Mouse (Mus musculus) layer of hippocampus, postnatal 36 days (tissue): ENCODE measurements at regions not wholly inside any gene's neighbourhood (a gene's known extent, or its start where the extent isn't known, plus 50 kb on each side); places are given as distances from the start of the nearest gene placed in this dataset.

ENCODE experiments used
- DNase-seq, 2 experiments: peaks; one replicate each; pipeline ENCODE4 v3.0.0; 2022

DNA sequence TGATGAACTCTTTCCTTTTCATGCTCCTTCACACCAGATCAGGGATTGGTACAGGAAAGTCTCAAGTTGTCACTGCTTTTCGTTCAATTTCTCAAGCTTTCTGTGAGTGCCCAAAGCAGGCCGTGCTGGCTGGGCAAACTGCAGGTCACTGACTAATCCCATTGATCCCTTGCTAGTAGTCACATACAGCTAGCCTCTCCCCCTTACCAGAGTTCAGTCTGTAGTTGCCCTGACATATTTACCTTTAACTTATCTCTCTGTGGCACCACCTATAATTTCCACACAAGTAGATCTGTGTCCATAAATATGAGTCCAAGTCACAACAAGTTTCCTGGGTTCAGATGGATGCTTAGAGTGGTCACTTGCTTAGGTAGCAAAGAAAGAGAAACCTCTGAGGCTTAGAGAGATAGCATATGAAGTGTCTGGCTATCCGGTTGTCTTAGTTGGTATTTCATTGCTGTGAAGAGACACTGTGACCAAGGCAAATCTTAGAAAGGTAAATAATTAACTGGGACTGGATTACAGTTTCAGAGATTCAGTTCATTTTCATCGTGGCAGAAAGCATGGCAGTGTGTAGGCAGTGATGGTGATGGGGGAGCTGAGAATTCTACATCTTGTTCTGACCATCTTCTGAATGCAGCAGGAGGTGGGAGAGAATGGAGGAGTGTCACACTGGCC is 362.8 kb upstream of the Pcsk5 start:
- no peak for DNase-seq

DNA sequence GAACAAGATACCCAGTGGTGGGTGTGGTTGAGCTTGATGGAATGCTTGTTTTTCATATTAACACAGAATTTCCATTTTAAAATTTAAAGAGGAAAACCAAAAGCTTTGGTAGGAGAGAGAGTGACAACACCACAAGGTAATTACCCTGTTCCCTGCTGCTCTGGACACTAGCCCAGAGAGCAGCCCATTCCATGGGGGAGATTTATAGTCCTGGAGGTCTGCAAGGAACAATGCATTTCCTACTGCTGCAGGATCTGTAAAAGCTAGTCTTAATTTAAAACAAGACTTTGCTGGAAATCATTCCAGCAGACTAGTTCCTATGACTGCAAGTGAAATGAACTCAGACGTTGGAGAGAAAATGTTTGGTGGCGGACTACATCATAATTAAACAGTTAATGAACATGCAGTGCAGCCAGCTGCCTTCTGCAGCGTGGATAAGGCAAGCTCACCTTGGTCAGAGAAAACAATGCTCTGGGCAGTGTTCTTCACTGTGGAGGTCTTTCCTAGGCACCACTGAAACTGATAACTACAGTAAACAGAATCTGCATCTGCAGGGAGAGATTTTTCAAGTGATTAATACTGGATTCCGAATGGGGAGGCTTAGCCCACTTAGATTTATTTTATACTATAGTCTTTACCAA is 351.8 kb upstream of the Pcsk5 start:
- DNase-seq, result no peak

DNA sequence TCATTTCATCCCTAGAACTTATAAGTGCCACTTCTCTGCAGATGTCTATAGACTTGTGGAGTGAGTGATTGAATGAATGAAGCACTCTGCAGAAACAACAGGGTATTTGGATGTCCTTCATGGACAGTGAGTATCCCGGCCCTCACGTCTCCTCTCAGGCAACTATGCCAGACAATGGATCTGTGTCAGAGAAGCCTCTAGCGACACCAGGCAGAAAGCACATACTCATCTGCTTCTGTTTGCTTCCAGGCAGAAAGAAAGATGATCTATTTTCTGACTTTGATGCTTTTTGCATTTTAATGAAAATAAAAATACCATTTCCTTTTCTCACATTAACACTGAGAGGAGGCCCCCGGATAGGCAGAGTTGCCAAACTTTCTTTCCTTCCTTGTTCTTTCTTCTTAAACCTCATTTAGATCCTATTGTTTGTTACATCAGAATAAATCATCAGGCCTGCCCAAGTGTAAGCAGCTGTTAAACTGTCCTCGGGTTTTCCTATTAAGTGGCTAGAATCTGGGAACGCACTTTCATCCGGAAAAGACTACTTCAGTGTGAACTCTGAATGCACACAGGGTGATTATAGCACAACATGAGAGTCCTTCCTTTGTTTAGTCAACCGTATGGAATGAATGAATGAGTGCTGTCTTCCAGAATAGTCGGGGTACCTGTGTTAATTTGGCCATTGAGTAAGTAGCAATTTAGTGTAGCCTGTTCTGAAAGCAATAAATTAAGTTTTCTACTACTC is 350.9 kb upstream of the Pcsk5 start:
- peak in 1 of 2 experiments; percentile 2 for DNase-seq

DNA sequence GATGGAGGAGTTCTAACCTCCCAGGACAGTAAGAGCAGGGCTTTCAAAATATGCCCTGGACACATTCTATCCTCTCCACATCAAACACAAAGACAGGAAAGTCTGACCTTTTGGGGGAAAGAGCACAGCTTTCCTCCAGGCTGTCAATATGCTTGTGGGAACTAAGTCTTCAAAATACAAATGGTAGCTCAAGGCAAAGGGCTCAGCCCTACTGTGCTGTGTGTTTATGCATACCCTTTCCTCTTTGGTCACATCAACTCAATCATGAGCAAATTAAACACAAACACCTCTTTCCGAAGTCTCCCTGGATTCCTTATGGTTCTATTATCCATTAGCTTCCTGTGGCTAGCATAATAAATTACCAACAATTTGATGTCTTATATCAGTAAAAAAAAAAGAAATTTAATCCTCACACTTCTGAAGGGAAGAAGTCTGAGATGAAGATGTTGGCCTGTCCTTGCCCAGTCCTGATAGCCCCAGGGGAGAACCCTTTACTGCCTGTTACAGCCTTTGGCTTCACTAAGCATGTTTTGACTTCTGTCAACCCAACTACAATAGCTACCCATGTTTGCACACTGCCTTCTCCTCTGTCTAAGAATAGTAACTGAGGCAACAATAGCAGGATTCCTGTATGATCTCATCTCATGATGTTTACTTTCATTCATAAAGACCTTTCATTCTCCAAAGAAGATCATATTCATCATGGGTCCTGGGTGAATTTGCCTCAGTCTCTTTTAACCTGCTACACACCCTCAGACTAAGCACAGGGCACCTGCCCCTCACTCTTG is 348.5 kb upstream of the Pcsk5 start:
- DNase-seq, result no peak

DNA sequence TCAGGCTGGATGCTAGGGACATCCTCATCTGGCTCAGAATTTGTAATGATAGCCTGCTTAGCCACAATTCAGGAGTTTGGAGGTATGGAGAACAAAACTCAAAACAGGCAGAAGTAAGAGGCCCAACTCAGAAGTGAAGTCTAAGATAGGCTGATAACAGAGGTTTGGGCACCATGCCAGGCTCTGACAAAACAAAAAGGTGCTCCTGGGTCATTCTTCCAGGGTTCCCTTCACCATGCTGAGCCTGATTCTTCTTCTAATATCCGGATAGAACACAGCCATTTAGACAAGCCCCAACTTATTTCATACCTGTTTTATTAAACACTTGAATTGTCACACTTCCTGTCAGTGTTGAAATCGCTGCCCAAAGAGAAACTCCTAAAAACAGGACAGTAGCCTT is 347.8 kb upstream of the Pcsk5 start:
- no peak for DNase-seq

DNA sequence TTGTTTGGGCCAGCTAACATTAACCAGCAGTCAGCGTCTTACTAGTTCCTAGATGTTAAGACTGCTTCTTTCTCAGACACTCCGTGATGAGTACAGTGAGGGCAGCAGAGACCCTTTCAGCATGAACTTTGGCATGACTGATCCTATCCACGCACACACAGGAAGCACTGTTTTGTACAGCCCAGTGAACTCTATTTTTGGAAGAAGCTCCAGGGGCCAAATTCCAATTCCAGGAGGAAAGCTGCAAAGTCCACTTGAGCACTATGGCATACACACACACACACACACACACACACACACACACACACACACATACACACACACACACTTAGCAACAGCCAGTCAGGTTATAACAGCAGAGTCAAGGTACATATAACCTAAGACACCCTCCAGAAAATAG is 338.8 kb upstream of the Pcsk5 start:
- DNase-seq, result no peak

DNA sequence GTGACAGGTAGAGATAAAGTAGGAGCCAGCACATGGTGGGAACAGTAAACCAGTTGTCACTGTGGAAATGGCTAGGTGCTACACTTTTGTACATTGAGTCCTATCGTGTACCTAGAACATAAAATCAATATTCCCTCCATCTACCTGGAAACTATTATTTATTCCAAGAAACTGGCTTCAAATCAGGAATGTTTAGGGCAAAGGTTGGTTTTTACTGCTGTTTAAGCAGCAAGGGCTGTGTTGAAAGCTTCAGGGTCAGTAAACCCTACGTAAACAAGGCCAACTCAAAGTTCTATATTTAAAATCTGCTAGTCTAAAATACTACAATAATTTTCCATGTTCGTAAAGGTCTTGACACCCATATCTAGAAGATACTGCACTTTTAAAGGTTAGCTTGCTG is 309.1 kb upstream of the Pcsk5 start:
- DNase-seq, result no peak

DNA sequence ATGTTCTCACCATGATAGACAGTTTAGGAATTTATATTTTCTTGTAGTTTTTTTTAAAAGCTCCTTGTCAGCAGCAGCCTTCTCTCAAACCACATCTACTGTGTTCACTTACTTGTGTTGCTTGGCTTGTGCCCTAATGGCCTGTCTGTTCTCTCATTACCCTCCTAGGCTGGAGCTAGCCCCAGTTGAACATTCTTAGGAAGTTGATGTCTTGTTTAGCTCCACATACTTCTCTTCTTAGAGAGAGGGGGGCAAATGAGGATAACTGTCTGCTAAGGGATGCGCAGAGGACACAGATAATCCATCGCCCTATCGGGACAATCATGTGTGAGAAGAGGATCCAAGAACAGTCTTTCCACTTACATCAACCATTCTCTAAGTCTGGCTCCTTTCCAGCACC is 293.5 kb upstream of the Pcsk5 start:
- no peak for DNase-seq

DNA sequence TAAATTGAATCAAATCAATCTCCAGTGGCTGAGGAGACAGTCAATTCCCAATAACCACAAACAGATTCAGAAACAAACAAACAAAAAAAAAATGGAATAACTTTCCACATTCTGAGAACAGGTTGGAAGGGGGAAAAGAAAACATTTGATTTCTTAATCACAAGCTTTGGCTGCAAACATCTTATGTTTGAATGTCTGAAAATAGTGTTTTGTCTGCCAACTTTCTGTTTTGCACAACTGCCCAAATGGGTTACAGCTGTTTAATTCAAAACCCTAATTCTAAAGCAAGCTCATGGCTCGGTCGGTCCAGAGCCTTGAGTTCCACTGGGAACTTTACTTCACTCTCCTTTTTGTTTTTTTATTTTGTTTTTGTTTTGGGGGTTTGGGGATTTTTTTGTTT is 291.4 kb upstream of the Pcsk5 start:
- no peak for DNase-seq

DNA sequence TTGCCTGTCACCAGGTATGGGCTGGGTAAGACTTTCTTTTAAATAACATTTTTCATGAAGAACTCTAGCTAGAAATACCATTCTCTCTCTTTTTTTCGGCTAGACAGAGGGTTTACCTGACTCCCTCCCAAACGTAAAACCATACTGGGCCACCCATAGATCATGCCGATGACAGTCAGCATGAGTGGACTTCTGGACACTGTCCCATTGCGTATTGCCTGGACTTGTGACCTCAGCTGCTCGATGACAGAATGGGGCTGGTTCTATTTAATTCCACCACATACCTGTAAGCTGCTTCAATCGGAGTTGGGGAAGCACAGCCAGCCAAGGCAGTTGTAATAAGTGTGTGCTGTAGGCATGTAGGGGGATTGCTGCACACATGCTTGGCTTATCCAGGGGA is 268.8 kb upstream of the Pcsk5 start:
- DNase-seq, result no peak

DNA sequence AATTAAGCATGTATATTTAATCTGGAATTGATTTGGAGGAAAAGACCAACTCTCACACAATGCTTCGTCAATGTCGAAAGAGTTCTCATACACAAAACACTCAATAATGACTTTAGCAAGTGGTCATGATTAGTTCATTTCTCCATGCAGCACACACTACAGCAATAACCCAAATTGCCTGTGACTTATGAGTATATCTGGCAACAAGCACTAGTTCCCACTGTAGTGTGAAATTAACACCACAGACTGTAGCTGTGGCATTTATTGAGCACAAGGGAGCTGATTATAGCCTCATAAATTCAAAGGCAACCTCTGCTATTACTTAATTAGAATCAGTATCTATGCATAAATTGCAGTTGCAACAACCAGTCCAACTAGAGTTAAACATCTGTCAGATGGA is 267.2 kb upstream of the Pcsk5 start:
- DNase-seq, result no peak

DNA sequence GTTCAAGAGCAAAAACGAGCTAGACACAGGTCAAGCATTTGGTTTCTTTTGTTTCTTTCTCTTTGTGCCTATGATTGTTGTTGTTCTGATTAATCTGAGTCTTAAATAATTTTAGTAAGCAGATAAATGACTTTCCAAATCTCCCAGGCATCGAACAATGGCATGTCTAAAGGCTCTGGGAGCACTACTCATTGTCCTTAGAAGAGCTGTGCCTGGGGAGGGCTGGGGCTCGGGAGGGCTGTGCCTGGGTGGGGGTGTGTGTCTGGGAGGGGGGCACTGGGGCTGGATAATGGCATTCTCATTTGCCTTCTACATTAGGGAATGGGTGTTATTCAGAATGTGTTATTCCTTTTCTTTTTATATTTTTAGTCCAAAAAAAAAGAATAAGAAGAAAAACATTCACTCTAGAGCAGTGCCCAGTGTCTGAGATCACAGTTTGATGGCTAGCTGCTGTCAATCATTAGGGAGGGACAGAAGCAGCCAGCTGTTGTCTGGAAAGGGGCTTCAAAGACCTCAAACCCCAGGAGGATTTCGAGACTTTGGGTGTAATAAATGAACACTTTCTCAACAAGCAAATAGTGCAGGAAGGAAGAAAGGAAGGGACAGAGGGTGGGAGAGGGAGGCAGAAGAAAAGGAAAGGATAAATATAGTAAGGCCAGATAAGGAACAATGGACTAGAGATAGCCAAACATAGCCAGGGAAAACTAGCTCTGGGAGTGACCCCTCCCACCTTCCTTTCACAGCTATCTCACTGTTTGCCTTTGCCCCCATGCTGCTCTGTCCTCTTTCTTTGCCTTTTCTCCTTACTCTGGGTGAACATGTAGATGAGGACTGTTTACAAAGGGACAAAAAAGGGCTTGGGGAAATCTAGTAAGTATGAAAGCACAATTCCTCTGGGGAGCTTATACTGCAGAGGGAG is 264.2 kb upstream of the Pcsk5 start:
- no peak for DNase-seq

DNA sequence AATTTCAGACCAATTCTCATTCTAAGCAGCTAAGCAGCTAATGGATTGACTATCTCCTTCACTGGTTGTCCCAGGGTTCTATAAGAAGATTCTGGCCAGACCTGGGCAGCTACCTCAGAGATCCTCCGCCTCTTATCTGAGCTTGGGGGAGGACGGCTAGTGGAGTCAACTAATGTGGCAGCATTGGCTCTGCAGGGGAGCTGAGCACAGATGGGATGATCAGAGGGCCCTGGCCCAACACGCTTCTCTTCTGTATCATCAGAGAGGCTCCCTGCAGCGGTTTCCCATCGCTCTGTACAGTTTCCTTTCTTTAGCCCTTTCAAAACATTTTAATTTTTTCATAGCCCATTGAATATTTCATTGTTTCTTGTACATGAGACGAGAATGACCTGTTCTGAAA is 245.9 kb upstream of the Pcsk5 start:
- no peak for DNase-seq

DNA sequence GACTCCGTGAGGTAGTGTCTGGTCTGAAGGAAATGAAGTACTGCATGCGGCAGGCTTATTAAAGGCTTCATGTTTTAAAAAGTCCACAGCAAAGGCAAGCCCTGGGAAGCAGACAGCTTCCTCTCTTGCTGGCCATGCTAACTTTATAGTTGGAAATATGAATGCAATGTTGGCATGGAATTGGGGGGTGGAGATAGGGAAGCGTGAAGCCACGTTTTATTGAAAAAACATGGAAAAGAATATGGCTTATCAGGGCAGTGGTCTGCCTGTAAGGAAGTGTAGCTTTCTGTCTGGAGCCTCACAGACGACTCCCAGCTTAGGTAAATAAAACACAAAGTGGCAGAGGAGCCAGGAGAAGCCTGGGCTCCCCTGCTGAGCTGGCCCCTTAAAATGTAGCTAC is 231.5 kb upstream of the Pcsk5 start:
- no peak for DNase-seq

DNA sequence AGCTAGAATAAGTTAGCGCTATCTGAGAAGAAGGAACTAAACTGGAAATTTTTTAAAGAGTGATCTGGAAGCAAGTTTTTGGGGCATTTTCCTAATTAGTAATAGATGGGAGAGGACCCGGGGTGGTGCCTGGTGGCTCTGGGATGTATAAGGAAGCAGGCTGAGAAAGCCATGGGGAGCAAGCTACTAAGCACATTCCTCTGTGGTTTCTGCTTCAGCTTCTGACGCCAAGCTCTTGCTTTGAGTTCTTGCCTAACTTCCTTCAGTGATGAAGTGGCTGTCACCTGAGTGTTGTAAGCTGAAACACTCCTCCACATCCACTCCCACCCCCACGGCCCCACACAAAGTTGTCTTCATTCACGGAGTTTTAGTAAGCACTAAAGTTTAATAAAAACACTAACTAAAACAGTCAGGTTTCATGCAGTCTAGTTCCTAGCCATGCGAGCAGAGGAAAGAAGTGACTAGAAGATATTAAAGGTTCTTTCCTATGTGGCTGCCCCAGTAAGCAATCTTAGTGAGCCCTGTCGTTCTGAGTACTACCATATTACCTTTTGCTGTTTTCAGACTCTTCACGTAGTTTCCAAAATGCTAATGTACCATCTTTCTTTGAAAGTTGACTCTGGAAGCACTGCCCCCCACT is 230.5 kb upstream of the Pcsk5 start:
- no peak for DNase-seq

DNA sequence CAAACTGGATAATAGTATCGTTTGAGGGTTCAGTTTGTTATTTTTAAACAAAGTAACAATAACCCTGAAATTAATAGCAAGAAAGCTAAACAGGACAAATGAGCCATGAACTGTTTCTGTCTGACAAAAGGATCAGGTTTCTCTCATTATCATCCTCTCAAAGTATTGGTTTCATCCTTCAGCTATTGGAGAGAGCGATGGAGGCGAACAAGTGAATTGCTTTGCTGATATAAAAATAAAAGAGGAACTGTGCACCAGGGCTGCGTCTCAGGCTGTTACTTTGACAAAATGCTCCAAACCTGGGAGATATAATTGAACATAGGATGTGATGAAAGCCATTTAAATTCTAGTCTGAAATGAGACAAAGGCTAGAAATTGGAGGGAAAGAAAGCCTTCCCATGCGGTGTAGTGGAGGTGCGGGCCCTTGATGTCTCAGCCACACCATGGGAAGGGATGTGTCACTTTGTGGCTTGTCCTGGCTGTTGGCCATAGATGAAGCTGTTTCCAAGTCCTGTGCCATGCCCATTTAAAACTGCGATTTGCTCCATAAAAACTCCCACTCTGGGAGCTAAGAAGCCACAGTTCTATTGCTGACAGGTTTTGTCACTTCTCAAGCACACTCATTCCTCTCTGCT is 219.9 kb upstream of the Pcsk5 start:
- DNase-seq, result no peak

DNA sequence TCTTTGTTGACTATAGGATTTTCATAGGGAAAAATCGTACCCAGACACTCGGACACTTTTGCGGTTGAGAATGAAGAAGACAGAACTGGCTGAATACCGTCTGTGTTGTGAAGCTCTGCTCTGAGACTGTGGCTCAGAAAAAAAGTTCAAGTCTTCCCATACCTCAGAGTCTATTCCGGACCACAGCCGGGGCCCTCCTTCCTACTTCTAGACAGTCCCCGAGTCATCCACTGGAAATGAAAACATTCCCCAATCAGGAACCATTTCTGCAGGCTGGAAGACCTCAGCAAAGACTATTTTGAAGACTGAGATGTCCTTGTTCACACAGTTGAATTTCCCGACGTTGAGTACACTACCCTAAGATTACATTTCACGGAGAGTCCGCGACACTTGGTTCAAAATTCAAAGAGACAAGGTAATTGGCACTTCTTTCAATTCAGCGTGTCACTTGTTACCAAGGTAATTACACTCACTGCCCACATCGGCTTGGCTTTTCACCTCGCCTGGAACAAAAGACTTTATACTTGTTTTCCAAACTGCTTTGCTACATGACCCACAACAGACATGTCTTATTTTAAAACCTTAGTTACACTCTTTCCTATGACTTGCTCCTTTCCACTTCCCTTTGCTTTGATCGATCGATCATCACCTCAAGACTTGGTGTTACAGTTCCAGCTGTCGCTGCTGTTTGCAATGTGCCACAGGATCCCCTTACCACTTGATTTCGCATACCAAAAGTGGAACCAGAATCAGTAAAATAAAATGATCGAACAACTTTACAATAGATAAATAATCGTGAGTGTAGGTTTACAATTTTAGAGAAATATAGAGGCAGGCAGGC is 219.2 kb upstream of the Pcsk5 start:
- DNase-seq, result no peak

DNA sequence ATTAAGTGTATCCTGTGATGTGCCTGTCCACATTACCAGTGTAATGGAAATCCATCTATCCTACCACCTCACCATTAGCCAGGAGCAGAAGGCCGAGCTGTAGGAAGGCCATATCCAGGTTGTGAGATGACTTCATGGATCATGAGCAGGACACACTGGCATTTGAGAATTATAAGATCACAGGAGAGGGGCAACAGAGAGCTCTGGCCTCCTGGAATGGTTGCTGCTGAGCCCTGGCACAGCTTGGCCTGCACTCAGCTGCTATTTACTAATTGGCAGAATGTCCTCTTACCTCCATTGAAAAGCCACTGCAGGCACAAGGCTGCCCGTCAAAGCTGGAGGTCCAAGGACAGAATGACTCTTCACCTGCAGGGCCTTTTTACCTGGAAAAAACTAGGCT is 212.9 kb upstream of the Pcsk5 start:
- DNase-seq, result no peak

DNA sequence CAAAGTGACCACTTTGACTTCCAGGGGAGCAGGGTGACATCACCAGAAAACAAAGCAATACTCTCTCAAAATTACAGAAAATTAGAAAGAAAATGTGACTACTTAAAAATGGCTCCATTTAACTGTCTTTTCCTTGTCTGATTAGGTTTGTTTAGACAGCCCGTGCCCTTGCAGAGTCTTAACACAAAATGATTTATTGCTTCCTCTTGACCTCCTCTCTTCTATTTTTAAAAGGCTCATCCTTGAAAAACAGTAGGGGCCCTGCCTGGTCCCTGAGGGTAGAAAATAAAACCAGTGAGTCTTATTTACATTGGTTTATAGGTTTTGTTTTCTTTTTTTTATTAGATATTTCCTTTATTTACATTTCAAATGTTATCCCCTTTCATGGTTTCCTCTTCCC is 196.8 kb upstream of the Pcsk5 start:
- DNase-seq, result no peak

DNA sequence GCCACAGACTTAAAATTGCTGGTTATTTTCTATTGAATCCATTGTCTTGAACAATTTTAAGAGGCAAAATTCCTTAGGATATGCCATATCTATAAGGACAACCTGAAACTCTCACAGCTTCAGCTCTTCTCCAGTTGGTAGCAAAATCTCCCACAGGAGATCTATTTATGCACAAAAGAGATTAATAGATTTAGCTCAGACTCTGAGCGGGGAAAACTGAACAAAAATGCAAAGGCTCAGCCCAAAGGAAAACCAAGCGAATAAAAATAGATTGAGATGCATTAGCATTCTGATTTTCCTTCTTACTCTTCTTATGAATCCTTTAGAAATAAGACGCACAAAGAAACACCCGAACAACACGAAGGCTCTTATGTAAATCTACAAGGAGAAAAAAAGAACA is 196.2 kb upstream of the Pcsk5 start:
- DNase-seq, result no peak
